Mouse (Mus musculus): ENCODE results near the gene Gprc5a.
A peak's percentile ranks its signal among the peaks of the same experiment; 100 is the strongest.

DNA sequence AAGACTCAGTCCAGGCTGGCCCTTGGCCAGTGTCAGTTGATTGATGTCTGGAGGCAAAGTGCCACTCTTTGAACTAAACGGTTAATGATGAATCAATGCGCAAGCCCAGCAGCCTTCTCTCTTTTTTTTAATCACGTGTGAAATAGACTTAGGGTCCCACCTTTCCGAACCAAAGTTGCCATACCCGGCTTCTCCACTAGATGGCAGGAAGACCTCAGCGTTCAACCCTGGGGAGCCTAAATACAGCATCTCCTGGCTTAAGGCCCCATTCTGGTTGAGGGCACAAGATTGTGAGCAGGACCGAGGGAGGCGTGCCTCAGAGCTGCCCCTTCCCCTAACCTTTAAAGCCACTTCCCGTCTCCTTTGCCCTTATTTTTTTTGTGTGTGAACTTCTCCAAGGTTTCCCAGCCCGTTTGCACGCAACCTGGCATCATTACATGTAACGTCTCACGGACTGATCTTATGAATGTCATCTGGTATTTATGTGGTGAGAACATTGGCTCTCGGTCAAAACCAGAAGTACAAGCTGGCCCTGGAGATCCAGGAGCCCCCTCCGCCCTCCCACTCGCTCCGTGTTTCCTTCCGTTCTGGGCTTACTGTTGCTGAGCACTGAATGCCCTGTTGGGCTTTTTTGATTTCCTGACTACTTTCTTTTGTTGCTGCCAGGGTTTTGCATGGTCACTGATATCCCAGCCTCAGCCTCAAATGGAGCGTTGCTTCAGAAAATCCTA, 22.4 kb downstream of the Gprc5a start:
- TF ChIP-seq EP300 (IDR thresholded peaks at IDR 0.05; ENCODE audit: insufficient read depth, low read depth, low read length): no peak
- TF ChIP-seq CTCF (IDR thresholded peaks at IDR 0.05; ENCODE audit: low read depth, low read length): peak; percentile 75
- TF ChIP-seq POLR2A (IDR thresholded peaks at IDR 0.05; ENCODE audit: insufficient read depth, low read length): no peak
